Mouse (Mus musculus) adrenal gland, postnatal 36 days (tissue): ENCODE results near the gene Igfn1. TPM values are rescaled to one million over a fixed set of nuclear protein-coding genes. Genes with fewer than 3 reads are reported as not detected.
A peak's percentile ranks its signal among the peaks of the same experiment; 100 is the strongest.

Source experiments
- DNase-seq, 2 experiments: peaks; one replicate each; pipeline ENCODE4 v3.0.0; 2021; ENCODE audit warnings: mixed read lengths in 1 of 2
- total RNA-seq, 2 experiments: library from RNA; stranded (reverse); gene quantifications; 2 replicates each; pipeline ENCODE4 v1.2.3; 2021

Igfn1 gene
- total RNA-seq, 2 experiments from 2014 or later, result 0.07 TPM; not detected in 1

- DNase-seq, result peak; percentile 14 to 46
These were observed 72.3 kb downstream of the Igfn1 start for GRCm38 (mm10) chr1:135933704-135934293.

- DNase-seq, result no peak
These were observed 76.3 kb downstream of the Igfn1 start for GRCm38 (mm10) chr1:135929876-135930275.

- DNase-seq, result no peak
These were observed 80.3 kb downstream of the Igfn1 start for GRCm38 (mm10) chr1:135925848-135926247.

- DNase-seq, result no peak
These were observed 81.7 kb downstream of the Igfn1 start for GRCm38 (mm10) chr1:135924377-135924994.

GRCm38 (mm10) chr1:135923229-135923628 is 82.9 kb downstream of the Igfn1 start:
- no peak for DNase-seq

- no peak for DNase-seq
These were observed 87.3 kb downstream of the Igfn1 start, which contains the start of gene Pkp1 for GRCm38 (mm10) chr1:135918644-135919407. Gene Pkp1 (minus strand): TSS chr1:135919207.

GRCm38 (mm10) chr1:135917206-135917605 is 88.9 kb downstream of the Igfn1 start:
- DNase-seq, result no peak

GRCm38 (mm10) chr1:135916486-135917058 is 89.6 kb downstream of the Igfn1 start:
- no peak for DNase-seq

- DNase-seq, result no peak
These were observed 92.5 kb downstream of the Igfn1 start for GRCm38 (mm10) chr1:135913657-135914056.

- no peak for DNase-seq
These were observed 96.8 kb downstream of the Igfn1 start for GRCm38 (mm10) chr1:135909381-135909780.

- DNase-seq, result peak; percentile 15 to 17
These were observed 99.4 kb downstream of the Igfn1 start for GRCm38 (mm10) chr1:135906736-135907135.

Other genes with a start within 250 kb of the Igfn1 start
- 10 to 100 TPM; 45.8 to 51.9 TPM for gene Phlda3, start 240.2 kb downstream of the Igfn1 start, total RNA-seq
- gene Tnni1, start 226.9 kb downstream of the Igfn1 start, total RNA-seq, result under 1 TPM in 1 of 2 experiments, not detected in 1; 0.33 TPM
- not detected for gene Lad1, start 187.7 kb downstream of the Igfn1 start, total RNA-seq
- 1 to 10 TPM; 2.5 to 2.6 TPM for gene Tnnt2, start 170.0 kb downstream of the Igfn1 start, total RNA-seq
- gene Pkp1, start 87.1 kb downstream of the Igfn1 start, total RNA-seq, result not detected
- gene Tmem9, start 1.8 kb upstream of the Igfn1 start, total RNA-seq, result 10 to 100 TPM; 32.4 to 43.1 TPM
- not detected for gene Ascl5, start 44.5 kb upstream of the Igfn1 start, total RNA-seq
- under 1 TPM; 0.10 to 0.23 TPM for gene Cacna1s, start 46.4 kb upstream of the Igfn1 start, total RNA-seq
- gene Kif21b, start 125.0 kb upstream of the Igfn1 start, total RNA-seq, result 1 to 10 TPM; 2.4 TPM
- not detected for gene Mroh3, start 206.5 kb upstream of the Igfn1 start, total RNA-seq
- gene Inava, start 227.9 kb upstream of the Igfn1 start, total RNA-seq, result not detected